Mouse (Mus musculus) ES-Bruce4 (cell line): Measurements from ENCODE around the gene Dppa5a. TPM values are rescaled to one million over a fixed set of nuclear protein-coding genes. Genes with fewer than 3 reads are reported as not detected.
"Not testable (repeated sequence)": the region's sequence is repeated elsewhere in the genome, so short reads cannot be mapped to it uniquely, and the experiment has no call there.

Experiments used
- H3K27ac ChIP-seq: 2 replicates; pipeline ENCODE4 v1.5.1; 2012; ENCODE audit warnings: low read length, inconsistent platforms; ENCODE audit not compliant: insufficient read depth
- H3K27me3 ChIP-seq: 2 replicates; pipeline ENCODE4 v1.6.1; 2012; ENCODE audit warnings: mild to moderate bottlenecking, low read length, inconsistent platforms; ENCODE audit not compliant: control insufficient read depth, poor library complexity, insufficient read depth, severe bottlenecking
- H3K36me3 ChIP-seq: 2 replicates; pipeline ENCODE4 v1.6.1; 2012; ENCODE audit warnings: inconsistent platforms, mild to moderate bottlenecking, low read length, moderate library complexity; ENCODE audit not compliant: control insufficient read depth, poor library complexity, insufficient read depth, severe bottlenecking
- H3K4me1 ChIP-seq: one replicate; pipeline ENCODE4 v1.8.1; 2011; ENCODE audit warnings: low read length; ENCODE audit not compliant: control insufficient read depth, insufficient read depth
- H3K4me3 ChIP-seq: 2 replicates; pipeline ENCODE4 v1.5.1; 2011; ENCODE audit warnings: low read depth, mild to moderate bottlenecking, low read length
- H3K9ac ChIP-seq: 2 replicates; pipeline ENCODE4 v1.6.1; 2012; ENCODE audit warnings: low read depth, mild to moderate bottlenecking, inconsistent platforms; ENCODE audit not compliant: poor library complexity, severe bottlenecking
- H3K9me3 ChIP-seq: replicated peaks from 2 replicates; pipeline ENCODE4 v1.6.1; 2012; ENCODE audit warnings: mild to moderate bottlenecking, low read length, inconsistent platforms; ENCODE audit not compliant: control insufficient read depth, poor library complexity, insufficient read depth, severe bottlenecking
- CTCF ChIP-seq: IDR thresholded peaks from one replicate; pipeline ENCODE4 v1.8.1; 2011; ENCODE audit warnings: low read depth, low read length
- EP300 ChIP-seq: IDR thresholded peaks from 2 replicates; pipeline ENCODE4 v1.6.1; 2011; ENCODE audit warnings: low read depth, low read length; ENCODE audit not compliant: insufficient read depth
- POLR2A ChIP-seq: IDR thresholded peaks from one replicate; pipeline ENCODE4 v1.8.1; 2011; ENCODE audit warnings: low read length; ENCODE audit not compliant: insufficient read depth
- polyA plus RNA-seq: library from polyadenylated mRNA; stranded (reverse); fragments of >200 nt; gene quantifications from 2 replicates; pipeline ENCODE4 v1.2.4, GENCODE M21; 2011; ENCODE audit warnings: low read depth; ENCODE audit not compliant: missing spikeins, insufficient read depth, insufficient read length

Gene Dppa5a
- polyA plus RNA-seq, 1 experiment = 5,317 TPM

DNA sequence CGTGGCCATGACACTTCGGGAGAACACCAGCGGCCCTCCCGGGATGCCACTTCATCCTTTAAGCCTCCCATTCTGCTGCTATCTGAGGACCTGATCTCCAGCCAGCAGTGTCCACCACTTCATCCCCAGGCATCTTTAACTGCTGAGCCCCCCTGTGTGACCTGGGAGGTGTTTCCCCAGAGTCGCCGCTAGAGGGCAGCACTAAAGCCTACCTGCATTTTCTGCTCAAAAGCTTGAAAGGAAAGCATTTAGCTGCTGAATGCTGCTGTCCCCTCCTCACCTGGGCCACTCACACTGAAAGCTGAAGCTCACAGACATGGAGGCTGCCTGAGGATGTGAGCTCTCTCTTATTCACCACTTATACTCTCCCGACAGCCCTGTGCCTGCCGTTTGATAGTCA lies 27.7 kb downstream of the Dppa5a start:
- not testable (repeated sequence) for H3K9ac ChIP-seq, H3K4me1 ChIP-seq, H3K36me3 ChIP-seq, H3K4me3 ChIP-seq, H3K27me3 ChIP-seq, H3K27ac ChIP-seq, H3K9me3 ChIP-seq
- peak; percentile 70 for TF ChIP-seq CTCF

DNA sequence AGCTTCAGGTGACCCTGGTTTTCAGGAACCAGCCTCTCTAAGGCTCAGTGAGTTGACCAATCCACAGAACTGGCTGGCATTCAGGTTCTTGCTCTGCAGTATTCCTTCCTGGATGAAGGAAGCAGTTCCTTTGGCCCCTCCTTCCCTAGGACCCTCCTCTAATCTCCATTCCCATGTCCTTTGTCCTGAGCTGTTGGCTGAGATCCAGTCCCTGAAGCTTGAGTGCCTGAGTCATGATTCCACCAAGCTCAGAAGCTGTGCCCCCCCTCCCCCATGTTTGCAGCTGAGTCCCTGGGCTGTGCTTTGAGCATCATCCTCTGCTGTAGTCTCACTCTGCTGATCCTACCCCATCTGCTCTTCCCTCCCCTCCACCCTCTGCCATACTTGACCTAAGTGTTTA lies 30.9 kb downstream of the Dppa5a start:
- H3K4me1 ChIP-seq, H3K36me3 ChIP-seq, H3K27ac ChIP-seq, H3K9ac ChIP-seq, H3K27me3 ChIP-seq, H3K9me3 ChIP-seq, H3K4me3 ChIP-seq: not testable (repeated sequence)

DNA sequence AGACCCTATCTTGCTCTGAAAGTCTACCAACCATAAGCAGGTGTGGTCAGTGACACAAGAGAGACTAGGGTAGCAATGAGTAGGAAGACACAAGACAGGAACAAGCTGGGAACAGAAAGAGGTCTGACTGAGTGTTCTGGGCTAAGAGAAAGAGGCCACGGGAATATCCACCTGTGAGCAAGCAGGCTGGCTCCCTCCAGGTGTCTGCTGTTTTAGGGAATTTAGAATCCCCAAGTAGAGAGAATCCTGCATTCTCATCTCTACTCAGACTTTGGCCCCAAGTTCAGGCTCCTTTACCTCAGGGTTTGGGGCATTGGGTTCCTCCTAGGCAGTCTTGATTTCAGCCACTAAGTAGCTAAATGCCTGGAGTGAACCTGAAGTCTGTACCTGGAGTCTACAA lies 40.7 kb downstream of the Dppa5a start, which contains the start of gene Omt2b:
Omt2b (plus strand) TSS at position 301 of the 400 bp plus-strand sequence.
- not testable (repeated sequence) for H3K9ac ChIP-seq, H3K27me3 ChIP-seq, H3K4me1 ChIP-seq, H3K9me3 ChIP-seq, H3K4me3 ChIP-seq, H3K27ac ChIP-seq, H3K36me3 ChIP-seq

DNA sequence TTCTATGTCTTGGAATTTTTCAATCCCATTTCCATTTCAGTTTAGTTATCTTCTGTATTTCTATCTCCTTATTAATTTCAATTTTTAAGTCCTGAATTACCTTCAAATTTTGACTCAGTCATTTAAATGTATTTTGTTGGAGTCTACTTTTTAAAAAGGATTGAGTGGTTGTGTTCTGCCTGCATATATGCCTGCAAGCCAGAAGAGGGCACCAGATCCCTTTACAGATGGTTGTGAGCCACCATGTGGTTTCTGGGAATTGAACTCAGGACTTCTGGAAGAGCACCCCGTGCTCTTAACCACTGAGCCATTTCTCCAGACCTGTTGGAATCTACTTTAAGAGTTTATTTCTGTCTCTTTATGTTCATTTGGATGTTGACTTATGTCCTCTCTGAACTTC lies 48.5 kb downstream of the Dppa5a start:
- no peaks in the 10 kb centered on the region for H3K36me3 ChIP-seq
- H3K4me1 ChIP-seq = no peaks in the 10 kb centered on the region
- H3K4me3 ChIP-seq = no peak overlapping the region
- TF ChIP-seq POLR2A = no peak
- no peak for TF ChIP-seq EP300
- peak; percentile 29 for TF ChIP-seq CTCF
- H3K27me3 ChIP-seq = no peaks in the 10 kb centered on the region
- no peaks in the 10 kb centered on the region for H3K9me3 ChIP-seq
- H3K9ac ChIP-seq = no peak overlapping the region
- H3K27ac ChIP-seq = no peak overlapping the region

Other genes starting within 250 kb of the Dppa5a start
- gene Gsta4, start 185.4 kb downstream of the Dppa5a start, polyA plus RNA-seq = 322 and 323 TPM in 2 replicates
- gene Gsta1, start 137.5 kb downstream of the Dppa5a start, polyA plus RNA-seq = not detected in 2 replicates
- not detected in 2 replicates for gene Gm3776, start 111.0 kb downstream of the Dppa5a start, polyA plus RNA-seq
- gene Gm10639, start 78.3 kb downstream of the Dppa5a start, polyA plus RNA-seq = not detected in 2 replicates
- gene Omt2a, start 53.4 kb downstream of the Dppa5a start, polyA plus RNA-seq = not detected in 2 replicates
- not detected in 2 replicates for gene Omt2b, start 40.6 kb downstream of the Dppa5a start, polyA plus RNA-seq
- not detected in 2 replicates for gene Gsta2, start 12.4 kb downstream of the Dppa5a start, polyA plus RNA-seq
- gene Ooep, start 10.5 kb upstream of the Dppa5a start, polyA plus RNA-seq = 75.0 and 86.4 TPM in 2 replicates
- 2.8 and 4.9 TPM in 2 replicates for gene Ddx43, start 27.6 kb upstream of the Dppa5a start, polyA plus RNA-seq
- gene Cgas, start 75.1 kb upstream of the Dppa5a start, polyA plus RNA-seq = 1.1 and 1.2 TPM in 2 replicates
- 23.1 and 26.2 TPM in 2 replicates for gene Mto1, start 80.0 kb upstream of the Dppa5a start, polyA plus RNA-seq
- gene Gm17324, start 80.6 kb upstream of the Dppa5a start, polyA plus RNA-seq = not detected in 2 replicates
- gene Eef1a1, start 121.0 kb upstream of the Dppa5a start, polyA plus RNA-seq = 19,892 and 21,149 TPM in 2 replicates
- 12.7 and 14.9 TPM in 2 replicates for gene Slc17a5, start 219.9 kb upstream of the Dppa5a start, polyA plus RNA-seq
- 5.7 and 5.8 TPM in 2 replicates for gene Cd109, start 247.4 kb upstream of the Dppa5a start, polyA plus RNA-seq